Mouse (Mus musculus) heart, embryonic 10.5 days (tissue): ENCODE data around the gene Sirt2. TPM values are rescaled to one million over a fixed set of nuclear protein-coding genes. Genes with fewer than 3 reads are reported as not detected.

Experiments used
- DNase-seq: peaks from one replicate; pipeline ENCODE4 v3.0.0-alpha.2; 2017; ENCODE audit warnings: low spot score
- H3K27ac ChIP-seq: fragments of 300-500 bp; sonication (generic); 2 replicates; pipeline ENCODE4 v1.5.1; 2016; ENCODE audit warnings: mild to moderate bottlenecking
- H3K27me3 ChIP-seq: fragments of 300-500 bp; sonication (generic); 2 replicates; pipeline ENCODE4 v1.6.1; 2016; ENCODE audit warnings: mild to moderate bottlenecking; ENCODE audit not compliant: poor library complexity, insufficient read depth, severe bottlenecking
- H3K36me3 ChIP-seq: fragments of 300-500 bp; sonication (generic); 2 replicates; pipeline ENCODE4 v1.6.1; 2016; ENCODE audit warnings: mild to moderate bottlenecking, moderate library complexity
- H3K4me1 ChIP-seq: fragments of 300-500 bp; sonication (generic); 2 replicates; pipeline ENCODE4 v1.6.1; 2016; ENCODE audit warnings: mild to moderate bottlenecking
- H3K4me3 ChIP-seq: fragments of 300-500 bp; sonication (generic); 2 replicates; pipeline ENCODE4 v1.5.1; 2016; ENCODE audit warnings: mild to moderate bottlenecking, moderate library complexity
- H3K9me3 ChIP-seq: fragments of 300-500 bp; sonication (generic); 2 replicates; pipeline ENCODE4 v1.6.1; 2016; ENCODE audit warnings: mild to moderate bottlenecking, moderate library complexity
- WGBS: fragments of 180-500 bp; shearing (Covaris S2); methylation state at CpG from one replicate; pipeline ENCODE4 v1.1.7; 2016; 5-methylcytosine and 5-hydroxymethylcytosine counted together
- polyA plus RNA-seq: library from polyadenylated mRNA; unstranded; fragments of >200 nt; fragmentation: Nextera tagmentation; extraction: Ambion mirVana; gene quantifications from 2 replicates; pipeline ENCODE4 v1.2.1, GENCODE M21; 2016

Sirt2 gene
- polyA plus RNA-seq, 1 experiment from 2014 or later, result 57.8 TPM

- Histone ChIP-seq H3K27me3 (no peaks in the 10 kb centered on the region), H3K4me3 (no peak overlapping the region), H3K4me1 (peaks cover 15% of the 10 kb centered on the region; the same call in 1 of the 2 replicates), H3K27ac (no peak overlapping the region), H3K9me3 (no peaks in the 10 kb centered on the region), H3K36me3 (peaks cover 63% of the 10 kb centered on the region)
- DNase-seq, result no peak
- WGBS, result 93% methylated on average over 21 of the region's 21 CpGs
Observed at GRCm38 (mm10) chr7:28739829-28740228, 26.7 kb upstream of the Sirt2 start.

- H3K9me3 ChIP-seq, result no peaks in the 10 kb centered on the region
- peak overlapping the region; percentile 96 for H3K27ac ChIP-seq
- H3K4me1 ChIP-seq, result peaks cover 15% of the 10 kb centered on the region; the same call in 1 of the 2 replicates
- H3K36me3 ChIP-seq, result peaks cover 63% of the 10 kb centered on the region
- H3K27me3 ChIP-seq, result no peaks in the 10 kb centered on the region
- WGBS, result 34% methylated on average over 9 of the region's 9 CpGs
- H3K4me3 ChIP-seq, result peak overlapping the region; percentile 80
- DNase-seq, result no peak
Observed at GRCm38 (mm10) chr7:28740949-28741348, 25.6 kb upstream of the Sirt2 start.

DNA sequence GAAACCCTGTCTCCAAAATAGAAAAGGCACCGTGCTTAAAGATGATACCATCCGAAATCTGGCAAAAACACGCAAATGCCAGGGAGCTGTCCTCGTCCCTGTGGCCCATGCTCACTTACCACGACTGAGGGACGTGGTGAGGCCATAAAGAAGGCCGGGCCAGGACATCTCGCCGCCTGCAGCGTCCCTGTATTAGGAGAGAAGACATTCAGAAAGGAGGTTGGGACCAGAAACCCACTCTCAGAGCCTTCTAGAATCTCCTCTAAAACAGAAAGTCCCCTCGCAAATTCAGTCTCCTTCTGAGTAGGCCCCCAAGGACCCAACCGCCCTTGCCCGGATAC is 25.2 kb upstream of the Sirt2 start:
- peaks cover 15% of the 10 kb centered on the region; the same call in 1 of the 2 replicates for H3K4me1 ChIP-seq
- no peaks in the 10 kb centered on the region for H3K27me3 ChIP-seq
- H3K4me3 ChIP-seq, result peak overlapping the region; percentile 80
- peak overlapping the region; percentile 96 for H3K27ac ChIP-seq
- no peak for DNase-seq
- H3K9me3 ChIP-seq, result no peaks in the 10 kb centered on the region
- peaks cover 64% of the 10 kb centered on the region for H3K36me3 ChIP-seq
- 2% methylated on average over 13 of the region's 13 CpGs for WGBS

DNA sequence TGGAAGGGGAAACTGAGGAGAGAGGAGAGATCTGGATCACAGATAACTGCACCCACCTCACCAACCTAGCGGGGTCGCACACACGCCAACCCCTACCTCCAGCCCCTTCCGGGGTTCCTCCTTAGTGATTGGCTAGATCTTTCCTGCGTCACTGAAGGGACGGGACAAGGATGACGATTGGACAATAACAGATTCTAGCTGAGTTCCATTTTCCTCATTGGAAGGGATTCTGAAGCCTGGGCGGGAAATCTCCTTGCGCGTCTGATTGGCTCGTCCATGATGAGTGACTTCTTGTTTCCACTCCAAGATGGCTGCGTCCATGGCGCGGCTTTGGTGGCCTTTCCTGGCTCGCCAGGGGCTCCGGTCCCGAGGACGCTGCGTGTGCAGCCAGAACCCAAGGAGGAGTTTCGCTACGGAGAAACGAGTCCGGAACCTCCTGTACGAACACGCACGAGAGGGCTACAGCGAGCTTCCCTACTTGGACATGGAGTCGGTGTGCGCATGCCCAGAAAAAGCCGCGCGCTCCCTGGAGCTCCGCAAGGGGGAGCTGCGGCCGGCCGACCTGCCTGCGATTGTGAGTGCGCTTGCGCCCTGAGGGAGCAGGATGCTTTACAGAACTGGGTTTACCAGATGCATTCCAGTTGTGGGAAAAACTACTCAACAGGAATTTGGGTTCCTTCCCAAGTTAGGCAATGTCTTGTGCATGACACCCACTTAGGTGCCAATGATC is 24.7 kb upstream of the Sirt2 start, which contains the start of the genes Mrps12 and Sars2:
Gene Mrps12, minus strand, starts transcription at position 112 of the 730 bp plus-strand sequence.
Gene Sars2, plus strand, starts transcription at position 284 of the 730 bp plus-strand sequence.
- peak; percentile 99 for DNase-seq
- under 1% methylated on average over 39 of the region's 39 CpGs for WGBS
- Histone ChIP-seq H3K9me3 (no peaks in the 10 kb centered on the region), H3K27me3 (no peaks in the 10 kb centered on the region), H3K4me3 (peak within 1 kb of the TSS; percentile 80), H3K27ac (peak within 1 kb of the TSS; percentile 96), H3K36me3 (peaks cover 64% of the 10 kb centered on the region), H3K4me1 (peaks cover 15% of the 10 kb centered on the region; the same call in 1 of the 2 replicates)

DNA sequence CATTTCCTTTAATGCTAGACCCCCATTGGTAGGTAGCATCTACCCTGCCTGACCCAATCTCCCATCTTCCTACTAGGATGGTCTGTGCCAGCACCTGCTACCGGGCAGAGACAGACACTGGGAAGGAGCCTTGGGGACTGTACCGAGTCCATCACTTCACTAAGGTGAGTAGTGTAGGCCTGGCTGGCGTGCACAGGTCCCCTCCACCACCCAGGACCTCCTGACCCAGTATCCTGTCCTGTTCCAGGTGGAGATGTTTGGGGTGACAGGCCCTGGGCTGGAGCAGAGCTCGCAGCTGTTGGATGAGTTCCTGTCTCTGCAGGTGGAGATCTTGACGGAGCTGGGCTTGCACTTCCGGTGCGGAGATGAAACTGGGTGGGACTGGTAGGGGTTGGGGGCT is 16.6 kb upstream of the Sirt2 start:
- DNase-seq, result no peak
- WGBS, result 94% methylated on average over 7 of the region's 7 CpGs
- Histone ChIP-seq H3K4me3 (no peak overlapping the region), H3K9me3 (no peaks in the 10 kb centered on the region), H3K36me3 (peaks cover 70% of the 10 kb centered on the region), H3K27me3 (no peaks in the 10 kb centered on the region), H3K27ac (no peak overlapping the region), H3K4me1 (no peaks in the 10 kb centered on the region)

- no peak within 1 kb of the TSS for H3K27ac ChIP-seq
- DNase-seq, result no peak
- H3K27me3 ChIP-seq, result peaks cover 27% of the 10 kb centered on the region
- H3K4me3 ChIP-seq, result peak within 1 kb of the TSS; percentile 23; the same call in 1 of the 2 replicates
- peaks cover 52% of the 10 kb centered on the region for H3K36me3 ChIP-seq
- 3% methylated on average over 17 of the region's 17 CpGs for WGBS
- peaks cover 8% of the 10 kb centered on the region; the same call in 1 of the 2 replicates for H3K4me1 ChIP-seq
- H3K9me3 ChIP-seq, result no peaks in the 10 kb centered on the region
Observed at GRCm38 (mm10) chr7:28756079-28756478, 10.5 kb upstream of the Sirt2 start, which contains the start of gene Ccer2. Gene Ccer2, plus strand, starts transcription at chr7:28756174.

DNA sequence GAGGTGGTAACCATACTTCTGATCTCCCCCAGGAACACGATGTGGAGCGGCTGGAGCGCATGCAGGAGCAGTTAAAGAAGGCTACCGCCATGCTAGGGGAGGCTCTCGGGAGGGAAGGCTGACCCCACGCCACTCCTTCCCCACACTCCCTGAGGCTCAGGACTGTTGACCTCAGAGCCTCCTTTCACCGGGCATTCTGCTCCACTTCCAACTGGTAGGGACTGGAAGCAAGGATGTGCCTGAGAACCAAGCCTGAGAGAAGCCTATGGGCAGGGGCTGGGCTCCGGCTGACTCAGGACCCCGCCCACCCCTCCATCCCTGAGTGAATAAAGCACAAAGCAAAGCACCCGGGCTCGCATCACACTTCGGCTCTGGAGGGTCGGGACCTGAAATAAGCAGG is 7.9 kb upstream of the Sirt2 start:
- WGBS, result 81% methylated on average over 13 of the region's 13 CpGs
- no peak for DNase-seq
- no peaks in the 10 kb centered on the region for H3K9me3 ChIP-seq
- H3K4me1 ChIP-seq, result peaks cover 13% of the 10 kb centered on the region; the same call in 1 of the 2 replicates
- peaks cover 27% of the 10 kb centered on the region for H3K27me3 ChIP-seq
- no peak overlapping the region for H3K27ac ChIP-seq
- H3K4me3 ChIP-seq, result no peak overlapping the region
- H3K36me3 ChIP-seq, result peaks cover 51% of the 10 kb centered on the region

- 87% methylated on average over 9 of the region's 9 CpGs for WGBS
- no peaks in the 10 kb centered on the region for H3K9me3 ChIP-seq
- peaks cover 19% of the 10 kb centered on the region for H3K4me1 ChIP-seq
- no peak overlapping the region for H3K27ac ChIP-seq
- H3K36me3 ChIP-seq, result peaks cover 42% of the 10 kb centered on the region
- H3K4me3 ChIP-seq, result no peak overlapping the region
- H3K27me3 ChIP-seq, result peaks cover 10% of the 10 kb centered on the region
- DNase-seq, result no peak
Observed at GRCm38 (mm10) chr7:28761907-28762306, 4.6 kb upstream of the Sirt2 start.

GRCm38 (mm10) chr7:28765211-28765610 is 1.3 kb upstream of the Sirt2 start:
- peaks cover 29% of the 10 kb centered on the region for H3K4me1 ChIP-seq
- peak overlapping the region; percentile 84 for H3K4me3 ChIP-seq
- H3K27ac ChIP-seq, result no peak overlapping the region
- no peaks in the 10 kb centered on the region for H3K9me3 ChIP-seq
- 82% methylated on average over 6 of the region's 6 CpGs for WGBS
- peaks cover 23% of the 10 kb centered on the region for H3K36me3 ChIP-seq
- DNase-seq, result no peak
- no peaks in the 10 kb centered on the region for H3K27me3 ChIP-seq

DNA sequence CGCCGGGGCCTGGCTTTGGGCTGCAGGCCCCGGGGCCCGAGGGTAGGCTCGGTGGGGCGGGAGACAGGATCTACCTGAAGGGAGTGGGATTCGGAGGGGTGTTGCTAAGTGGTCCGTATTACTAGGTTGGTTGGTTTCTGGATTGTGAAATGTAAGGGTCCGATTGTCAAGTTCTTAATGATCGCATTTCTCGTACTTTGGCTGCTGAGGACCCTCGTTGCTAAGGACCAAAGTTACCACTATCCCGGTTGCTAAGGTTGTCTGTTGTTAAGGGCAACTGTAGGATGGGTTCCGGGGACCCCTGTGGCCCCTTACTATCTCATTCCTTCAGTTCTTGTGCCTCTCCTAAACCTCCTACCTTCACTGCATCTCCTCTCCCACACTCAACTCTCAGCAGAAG is 375 bp downstream of the Sirt2 start:
- no peak for DNase-seq
- peak overlapping the region; percentile 84 for H3K4me3 ChIP-seq

GRCm38 (mm10) chr7:28767462-28767965 is 979 bp downstream of the Sirt2 start, which contains the start of gene Nfkbib:
Gene Nfkbib, minus strand, starts transcription at chr7:28767512.
- H3K9me3 ChIP-seq, result no peaks in the 10 kb centered on the region
- peak within 1 kb of the TSS; percentile 84 for H3K4me3 ChIP-seq
- H3K27me3 ChIP-seq, result no peaks in the 10 kb centered on the region
- no peak for DNase-seq
- 0 out of 2 replicates have a peak, but pooled peaks cover 3% of the 10 kb centered on the region for H3K36me3 ChIP-seq
- peaks cover 23% of the 10 kb centered on the region for H3K4me1 ChIP-seq
- 71% methylated on average over 7 of the region's 7 CpGs for WGBS
- peak within 1 kb of the TSS; percentile 87 for H3K27ac ChIP-seq

More for the DNA sequence above, 375 bp downstream of the Sirt2 start:
- no peaks in the 10 kb centered on the region for H3K27me3 ChIP-seq
- 8% methylated on average over 14 of the region's 14 CpGs for WGBS
- H3K36me3 ChIP-seq, result peaks cover 6% of the 10 kb centered on the region; the same call in 1 of the 2 replicates
- peak overlapping the region; percentile 87 for H3K27ac ChIP-seq
- H3K9me3 ChIP-seq, result no peaks in the 10 kb centered on the region
- peaks cover 24% of the 10 kb centered on the region for H3K4me1 ChIP-seq

GRCm38 (mm10) chr7:28769414-28769958 is 3.0 kb downstream of the Sirt2 start:
- Histone ChIP-seq H3K27ac (no peak overlapping the region), H3K27me3 (no peaks in the 10 kb centered on the region), H3K4me1 (peaks cover 35% of the 10 kb centered on the region), H3K9me3 (no peaks in the 10 kb centered on the region), H3K4me3 (no peak overlapping the region), H3K36me3 (peaks cover 4% of the 10 kb centered on the region)
- DNase-seq, result no peak
- WGBS, result 88% methylated on average over 9 of the region's 9 CpGs

GRCm38 (mm10) chr7:28770309-28770708 is 3.8 kb downstream of the Sirt2 start:
- 68% methylated on average over 3 of the region's 3 CpGs for WGBS
- Histone ChIP-seq H3K27me3 (no peaks in the 10 kb centered on the region), H3K4me3 (no peak overlapping the region), H3K9me3 (no peaks in the 10 kb centered on the region), H3K27ac (no peak overlapping the region), H3K36me3 (peaks cover 11% of the 10 kb centered on the region), H3K4me1 (peaks cover 28% of the 10 kb centered on the region)
- DNase-seq, result no peak
